Mouse (Mus musculus) lung, postnatal 25 days (tissue): ENCODE results near the gene Poldip2.
A peak's percentile ranks its signal among the peaks of the same experiment; 100 is the strongest.

Experiments
- DNase-seq: peaks from one replicate; pipeline ENCODE4 v3.0.0; 2022; ENCODE audit warnings: low spot score

Gene Poldip2

GRCm38 (mm10) chr11:78544449-78545111 is 32.6 kb downstream of the Poldip2 start:
- DNase-seq, result no peak

- no peak for DNase-seq
Observed at GRCm38 (mm10) chr11:78545181-78545580, 33.2 kb downstream of the Poldip2 start.

GRCm38 (mm10) chr11:78547718-78548460 is 35.9 kb downstream of the Poldip2 start:
- DNase-seq, result no peak

GRCm38 (mm10) chr11:78549491-78549987 is 37.5 kb downstream of the Poldip2 start:
- no peak for DNase-seq

- peak; percentile 97 for DNase-seq
Observed at GRCm38 (mm10) chr11:78550168-78551058, 38.4 kb downstream of the Poldip2 start, which contains the start of gene Tmem97. Tmem97 (minus strand) TSS chr11:78550777.

- no peak for DNase-seq
Observed at GRCm38 (mm10) chr11:78551059-78551398, 39.0 kb downstream of the Poldip2 start.

DNA sequence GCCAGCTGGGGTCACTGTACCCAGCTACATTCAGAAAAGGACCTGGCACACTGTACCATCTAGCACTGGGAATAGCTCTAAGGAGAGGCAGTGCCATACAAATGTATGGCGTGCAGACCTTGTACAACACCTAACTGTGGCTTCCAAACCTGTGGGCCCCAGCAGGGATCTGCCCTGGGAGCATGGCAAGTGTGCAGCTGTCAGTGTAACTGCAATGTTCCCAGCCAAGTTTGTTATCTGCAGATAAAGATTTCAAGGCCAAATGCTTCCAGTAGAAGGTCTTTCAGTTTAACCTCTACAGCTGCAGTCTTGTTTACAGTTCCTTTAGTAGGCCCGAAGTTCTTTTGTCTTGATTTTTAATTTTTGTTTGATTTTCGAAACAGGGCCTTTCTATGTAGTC is 43.6 kb downstream of the Poldip2 start:
- no peak for DNase-seq

GRCm38 (mm10) chr11:78556070-78556469 is 44.1 kb downstream of the Poldip2 start:
- DNase-seq, result no peak

DNA sequence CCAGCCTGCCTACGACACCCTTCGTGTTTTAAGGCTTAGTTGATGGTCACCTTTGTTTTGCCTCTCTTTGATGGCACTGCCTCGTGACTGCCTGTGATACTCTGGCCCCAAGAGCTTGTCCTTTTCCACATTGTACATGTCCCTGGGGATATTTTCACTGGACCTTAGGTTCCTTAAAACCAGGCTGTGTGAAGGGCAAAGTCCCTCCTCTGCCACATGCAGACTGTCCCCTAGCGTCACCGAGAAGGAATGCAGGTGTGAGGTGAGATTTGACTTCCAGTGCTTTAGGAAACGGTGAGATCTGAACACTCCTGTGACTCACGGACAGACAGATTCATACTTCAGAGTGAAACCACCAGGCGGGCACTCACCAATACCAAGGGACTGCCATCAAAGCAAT is 45.2 kb downstream of the Poldip2 start:
- no peak for DNase-seq

- DNase-seq, result peak; percentile 84
Observed at GRCm38 (mm10) chr11:78560447-78560846, 48.5 kb downstream of the Poldip2 start.

GRCm38 (mm10) chr11:78566775-78567174 is 54.8 kb downstream of the Poldip2 start:
- peak; percentile 90 for DNase-seq

- no peak for DNase-seq
Observed at GRCm38 (mm10) chr11:78567614-78568013, 55.6 kb downstream of the Poldip2 start.

- DNase-seq, result no peak
Observed at GRCm38 (mm10) chr11:78568827-78569226, 56.8 kb downstream of the Poldip2 start.

GRCm38 (mm10) chr11:78569806-78570205 is 57.8 kb downstream of the Poldip2 start:
- DNase-seq, result no peak

- no peak for DNase-seq
Observed at GRCm38 (mm10) chr11:78571441-78571840, 59.4 kb downstream of the Poldip2 start.

GRCm38 (mm10) chr11:78571854-78572253 is 59.9 kb downstream of the Poldip2 start:
- DNase-seq, result no peak
